Comparison of ENCODE assay signal across 9 mouse cellular contexts in the genomic region with DNA sequence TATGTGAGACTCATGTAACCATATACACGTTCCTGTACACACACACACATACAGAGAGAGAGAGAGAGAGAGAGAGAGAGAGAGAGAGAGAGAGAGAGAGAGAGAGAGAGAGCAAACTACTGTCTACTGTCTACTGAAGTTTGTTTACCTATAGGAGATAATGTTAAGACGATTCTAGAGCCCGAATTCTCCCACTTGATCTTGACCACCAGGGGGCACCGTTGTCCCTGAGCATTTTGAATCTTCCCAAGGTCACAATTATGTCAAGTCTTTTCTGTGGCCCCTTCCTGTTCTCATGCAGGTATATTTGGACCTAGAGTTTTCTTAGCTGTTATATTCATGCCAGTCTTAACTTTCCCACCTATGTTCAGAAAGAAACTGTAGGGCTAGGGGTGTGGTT. TPM values are rescaled to one million over a fixed set of nuclear protein-coding genes. Genes with fewer than 3 reads are reported as not detected.
DNase-seq lines count a peak whose midpoint lies in the region; ATAC-seq and TF ChIP-seq lines count a peak whose summit lies in the region.
"Had no signal": no experiment of that assay in that cellular context is flagged by ENCODE, and none has a peak within 500 bp of the region (broad histone marks: within the 10 kb centered on the region; RNA-seq: fewer than 3 reads in every experiment).

No protein-coding gene starts in this region.

- H3K36me3 ChIP-seq in midbrain, embryonic 14.5 days (ENCODE audit: control insufficient read depth, insufficient read depth, low read length), result no peaks in the 10 kb centered on the region
- H3K36me3 ChIP-seq in midbrain, embryonic 16.5 days (ENCODE audit: control insufficient read depth, insufficient read depth, low read length), result no peaks in the 10 kb centered on the region
- H3K36me3 ChIP-seq in embryonic facial prominence, embryonic 10.5 days (replicated peaks), result peaks cover 13% of the 10 kb centered on the region
- H3K36me3 ChIP-seq in liver, adult 2 months (ENCODE audit: control insufficient read depth, insufficient read depth, low read length), result no peaks in the 10 kb centered on the region
- H3K36me3 ChIP-seq: neural tube, embryonic 12.5 days had no signal

- H3K4me1 ChIP-seq in midbrain, embryonic 14.5 days (ENCODE audit: control insufficient read depth, insufficient read depth, low read length), result peaks cover 12% of the 10 kb centered on the region
- H3K4me1 ChIP-seq in midbrain, embryonic 16.5 days (ENCODE audit: control insufficient read depth, insufficient read depth, low read length), result peaks cover 21% of the 10 kb centered on the region
- H3K4me1 ChIP-seq in embryonic facial prominence, embryonic 10.5 days, result peaks cover 26% of the 10 kb centered on the region
- peaks cover 20% of the 10 kb centered on the region for H3K4me1 ChIP-seq in liver, adult 2 months (ENCODE audit: control insufficient read depth, insufficient read depth, low read length)

- DNase-seq in midbrain, embryonic 14.5 days, result peak; percentile 84
- DNase-seq in adrenal gland, postnatal 10 days, result peak; percentile 87
- peak; percentile 79 for DNase-seq in embryonic facial prominence, embryonic 10.5 days (ENCODE audit: low spot score)
- peak; percentile 87 for DNase-seq in heart, postnatal 4 days
- peak; percentile 74 for DNase-seq in liver, adult 2 months (ENCODE audit: extremely low read depth, low read depth, low spot score)
- peak; percentile 63 for DNase-seq in retina, adult 2 months (ENCODE audit: low read depth, low spot score)
- peak; percentile 92 for DNase-seq in thymus, postnatal 4 days

- WGBS in midbrain, embryonic 14.5 days, result 6% methylated on average over 4 of the region's 4 CpGs
- 5% methylated on average over 4 of the region's 4 CpGs for WGBS in midbrain, embryonic 16.5 days
- WGBS in embryonic facial prominence, embryonic 10.5 days, result 9% methylated on average over 4 of the region's 4 CpGs
- WGBS in liver, adult 2 months, result 4% methylated on average over 4 of the region's 4 CpGs

- H3K9ac ChIP-seq in midbrain, embryonic 14.5 days (replicated peaks; ENCODE audit: low read length), result no peak overlapping the region
- no peak overlapping the region for H3K9ac ChIP-seq in midbrain, embryonic 16.5 days (ENCODE audit: low read depth, low read length)
- H3K9ac ChIP-seq in liver, adult 2 months (ENCODE audit: low read depth, low read length), result no peak overlapping the region
- H3K9ac ChIP-seq: neural tube, embryonic 12.5 days had no signal

- H3K4me3 ChIP-seq in midbrain, embryonic 14.5 days (replicated peaks; ENCODE audit: low read depth, low read length), result no peak overlapping the region
- no peak overlapping the region for H3K4me3 ChIP-seq in midbrain, embryonic 16.5 days (ENCODE audit: low read depth, low read length)
- no peak overlapping the region for H3K4me3 ChIP-seq in embryonic facial prominence, embryonic 10.5 days
- no peak overlapping the region for H3K4me3 ChIP-seq in liver, adult 2 months (ENCODE audit: insufficient read depth, low read depth, low read length)
- H3K4me3 ChIP-seq: neural tube, embryonic 12.5 days had no signal

- H3K4me2 ChIP-seq in midbrain, embryonic 14.5 days (ENCODE audit: low read length), result no peak overlapping the region
- H3K4me2 ChIP-seq in midbrain, embryonic 16.5 days (ENCODE audit: low read length), result no peak overlapping the region
- H3K4me2 ChIP-seq: neural tube, embryonic 12.5 days had no signal

- TF ChIP-seq POLR2A in liver, adult 2 months (IDR thresholded peaks at IDR 0.05; ENCODE audit: extremely low read depth, insufficient read depth, low read length), result no peak

- TF ChIP-seq CTCF in liver, adult 2 months (IDR thresholded peaks at IDR 0.05; ENCODE audit: low read depth, low read length), result peak; percentile 72

- no peak for ATAC-seq in midbrain, embryonic 14.5 days (ENCODE audit: low FRiP score, low TSS enrichment)
- ATAC-seq in midbrain, embryonic 16.5 days, result no peak

- H3K79me2 ChIP-seq in liver, adult 2 months (ENCODE audit: control insufficient read depth, insufficient read depth, low read length), result peaks cover 20% of the 10 kb centered on the region; the same call in 1 of the 2 replicates

- no peaks in the 10 kb centered on the region for H3K9me3 ChIP-seq in midbrain, embryonic 14.5 days (ENCODE audit: control insufficient read depth, low read length)
- H3K9me3 ChIP-seq in midbrain, embryonic 16.5 days (replicated peaks; ENCODE audit: control insufficient read depth, low read length, poor library complexity, severe bottlenecking), result no peaks in the 10 kb centered on the region
- no peaks in the 10 kb centered on the region for H3K9me3 ChIP-seq in embryonic facial prominence, embryonic 10.5 days
- H3K9me3 ChIP-seq: neural tube, embryonic 12.5 days had no signal

- no peaks in the 10 kb centered on the region for H3K27me3 ChIP-seq in midbrain, embryonic 14.5 days (ENCODE audit: control insufficient read depth, insufficient read depth, low read length)
- H3K27me3 ChIP-seq in midbrain, embryonic 16.5 days (ENCODE audit: control insufficient read depth, insufficient read depth, low read depth, low read length), result no peaks in the 10 kb centered on the region
- H3K27me3 ChIP-seq in embryonic facial prominence, embryonic 10.5 days (replicated peaks; ENCODE audit: low read depth, poor library complexity, severe bottlenecking), result no peaks in the 10 kb centered on the region
- H3K27me3 ChIP-seq in liver, adult 2 months (ENCODE audit: control insufficient read depth, insufficient read depth, low read length), result no peaks in the 10 kb centered on the region
- H3K27me3 ChIP-seq: neural tube, embryonic 12.5 days had no signal

- no peak overlapping the region for H3K27ac ChIP-seq in midbrain, embryonic 14.5 days (replicated peaks; ENCODE audit: low read depth, low read length)
- no peak overlapping the region for H3K27ac ChIP-seq in midbrain, embryonic 16.5 days (ENCODE audit: low read length)
- H3K27ac ChIP-seq in embryonic facial prominence, embryonic 10.5 days (replicated peaks), result no peak overlapping the region
- H3K27ac ChIP-seq in liver, adult 2 months (replicated peaks; ENCODE audit: insufficient read depth, low read depth, low read length), result peak overlapping the region; percentile 72
- H3K27ac ChIP-seq: neural tube, embryonic 12.5 days had no signal

RNA-seq across cellular contexts. Expression of gene Cs, which starts 2.0 kb away (rescaled TPM):
- 221 and 247 TPM in 2 replicates for polyA plus RNA-seq in midbrain, embryonic 14.5 days (2014; fragmentation: Nextera tagmentation; extraction: Ambion mirVana)
- 247 and 265 TPM in 2 replicates for polyA plus RNA-seq in midbrain, embryonic 16.5 days (2015; fragmentation: Nextera tagmentation; extraction: Ambion mirVana)
- total RNA-seq in adrenal gland, postnatal 10 days (2021), result 1,000 to 10,000 TPM; 1,048 to 1,207 TPM
- polyA plus RNA-seq in embryonic facial prominence, embryonic 10.5 days (2016; fragmentation: Nextera tagmentation; extraction: Ambion mirVana), result 244 and 258 TPM in 2 replicates
- total RNA-seq in heart, postnatal 4 days (2021), result 100 to 1,000 TPM; 819 to 825 TPM
- total RNA-seq in liver, adult 2 months (2014; rRNA removed), result 57.1 and 60.1 TPM in 2 replicates
- polyA plus RNA-seq in liver, adult 2 months (2012; rRNA removed), result 99.6 and 115 TPM in 2 replicates

RNA-seq across cellular contexts. Expression of gene Cnpy2, which starts 13.3 kb away (rescaled TPM):
- polyA plus RNA-seq in midbrain, embryonic 14.5 days (2014; fragmentation: Nextera tagmentation; extraction: Ambion mirVana), result 193 and 194 TPM in 2 replicates
- 185 and 191 TPM in 2 replicates for polyA plus RNA-seq in midbrain, embryonic 16.5 days (2015; fragmentation: Nextera tagmentation; extraction: Ambion mirVana)
- 100 to 1,000 TPM; 149 to 165 TPM for total RNA-seq in adrenal gland, postnatal 10 days (2021)
- 273 and 305 TPM in 2 replicates for polyA plus RNA-seq in embryonic facial prominence, embryonic 10.5 days (2016; fragmentation: Nextera tagmentation; extraction: Ambion mirVana)
- total RNA-seq in heart, postnatal 4 days (2021), result 100 to 1,000 TPM in 1 of 2 experiments, 10 to 100 TPM in 1; 92.1 to 100 TPM
- total RNA-seq in liver, adult 2 months (2014; rRNA removed), result 89.5 and 107 TPM in 2 replicates
- polyA plus RNA-seq in liver, adult 2 months (2012; rRNA removed), result 69.0 and 72.0 TPM in 2 replicates

RNA-seq across cellular contexts. Expression of gene Pan2, which starts 32.4 kb away (rescaled TPM):
- 18.5 and 23.0 TPM in 2 replicates for polyA plus RNA-seq in midbrain, embryonic 14.5 days (2014; fragmentation: Nextera tagmentation; extraction: Ambion mirVana)
- 20.8 and 22.3 TPM in 2 replicates for polyA plus RNA-seq in midbrain, embryonic 16.5 days (2015; fragmentation: Nextera tagmentation; extraction: Ambion mirVana)
- 10 to 100 TPM; 24.0 to 32.8 TPM for total RNA-seq in adrenal gland, postnatal 10 days (2021)
- polyA plus RNA-seq in embryonic facial prominence, embryonic 10.5 days (2016; fragmentation: Nextera tagmentation; extraction: Ambion mirVana), result 42.9 and 43.3 TPM in 2 replicates
- total RNA-seq in heart, postnatal 4 days (2021), result 10 to 100 TPM; 17.6 to 18.1 TPM
- total RNA-seq in liver, adult 2 months (2014; rRNA removed), result 9.1 and 11.8 TPM in 2 replicates
- 12.7 and 20.3 TPM in 2 replicates for polyA plus RNA-seq in liver, adult 2 months (2012; rRNA removed)

RNA-seq across cellular contexts. Expression of gene Coq10a, which starts 33.2 kb away (rescaled TPM):
- polyA plus RNA-seq in midbrain, embryonic 14.5 days (2014; fragmentation: Nextera tagmentation; extraction: Ambion mirVana), result 50.5 and 53.0 TPM in 2 replicates
- 36.8 and 40.3 TPM in 2 replicates for polyA plus RNA-seq in midbrain, embryonic 16.5 days (2015; fragmentation: Nextera tagmentation; extraction: Ambion mirVana)
- 100 to 1,000 TPM in 1 of 2 experiments, 10 to 100 TPM in 1; 99.9 to 128 TPM for total RNA-seq in adrenal gland, postnatal 10 days (2021)
- 9.5 and 11.1 TPM in 2 replicates for polyA plus RNA-seq in embryonic facial prominence, embryonic 10.5 days (2016; fragmentation: Nextera tagmentation; extraction: Ambion mirVana)
- 10 to 100 TPM; 82.0 to 85.7 TPM for total RNA-seq in heart, postnatal 4 days (2021)
- total RNA-seq in liver, adult 2 months (2014; rRNA removed), result 19.9 and 20.7 TPM in 2 replicates
- 57.9 and 65.7 TPM in 2 replicates for polyA plus RNA-seq in liver, adult 2 months (2012; rRNA removed)

RNA-seq across cellular contexts. Expression of gene Il23a, which starts 37.0 kb away (rescaled TPM):
- 0.22 TPM in 1 of 2 replicates, not detected in the other for polyA plus RNA-seq in midbrain, embryonic 14.5 days (2014; fragmentation: Nextera tagmentation; extraction: Ambion mirVana)
- polyA plus RNA-seq in midbrain, embryonic 16.5 days (2015; fragmentation: Nextera tagmentation; extraction: Ambion mirVana), result 0.14 and 0.15 TPM in 2 replicates
- under 1 TPM in 1 of 2 experiments, not detected in 1; 0.27 TPM for total RNA-seq in adrenal gland, postnatal 10 days (2021)
- 0.13 TPM in 1 of 2 replicates, not detected in the other for polyA plus RNA-seq in embryonic facial prominence, embryonic 10.5 days (2016; fragmentation: Nextera tagmentation; extraction: Ambion mirVana)
- total RNA-seq in heart, postnatal 4 days (2021), result 1 to 10 TPM; 1.5 to 2.2 TPM
- not detected in 2 replicates for total RNA-seq in liver, adult 2 months (2014; rRNA removed)
- polyA plus RNA-seq in liver, adult 2 months (2012; rRNA removed), result not detected in 2 replicates
